13 mouse cellular contexts compared by ENCODE assay signal in the genomic region with DNA sequence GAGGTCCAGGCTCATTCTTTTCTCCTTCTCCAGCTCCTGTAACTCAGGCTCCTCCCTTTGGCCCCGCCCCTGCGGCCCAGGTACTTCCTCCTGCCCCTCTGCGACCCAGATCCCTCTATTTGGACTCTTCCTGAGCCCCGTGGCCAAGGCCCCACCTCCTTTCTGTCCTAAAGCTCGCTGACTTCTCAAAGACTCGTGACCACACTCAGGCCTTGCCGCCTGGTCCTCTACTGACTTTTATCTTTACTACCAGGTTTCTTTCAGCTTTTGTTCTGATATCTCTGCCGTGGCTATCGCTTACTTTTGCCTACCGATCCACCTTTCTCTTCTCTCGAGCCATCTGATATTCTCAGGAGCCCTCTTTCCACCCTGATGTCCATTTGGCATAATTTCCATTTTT. TPM values are rescaled to one million over a fixed set of nuclear protein-coding genes. Genes with fewer than 3 reads are reported as not detected.
DNase-seq lines count a peak whose midpoint lies in the region; ATAC-seq and TF ChIP-seq lines count a peak whose summit lies in the region.
"Had no signal": no experiment of that assay in that cellular context is flagged by ENCODE, and none has a peak within 500 bp of the region (broad histone marks: within the 10 kb centered on the region; RNA-seq: fewer than 3 reads in every experiment).

No protein-coding gene starts in this region.

- H3K4me1 ChIP-seq in kidney, embryonic 16.5 days (ENCODE audit: insufficient read depth, low read length), result peaks cover 7% of the 10 kb centered on the region
- peaks cover 47% of the 10 kb centered on the region for H3K4me1 ChIP-seq in G1E (ENCODE audit: insufficient read depth, low read depth, low read length)
- H3K4me1 ChIP-seq in intestine, postnatal 0 days (replicated peaks; ENCODE audit: control insufficient read depth, insufficient read depth, low read length), result no peaks in the 10 kb centered on the region

- ATAC-seq in kidney, embryonic 16.5 days (ENCODE audit: low FRiP score, low TSS enrichment), result 0 out of 2 replicates have a peak, but pooled peaks have one; percentile 1
- peak; percentile 91 for ATAC-seq in G1E (ENCODE audit: extremely low read depth, insufficient number of reproducible peaks, low FRiP score, poor library complexity, severe bottlenecking)
- ATAC-seq in intestine, postnatal 0 days, result no peak
- ATAC-seq: forebrain, embryonic 13.5 days had no signal

- H3K9ac ChIP-seq in kidney, embryonic 16.5 days (replicated peaks; ENCODE audit: low read length), result no peak overlapping the region
- no peak overlapping the region for H3K9ac ChIP-seq in intestine, postnatal 0 days (ENCODE audit: low read depth, low read length)

- H3K9me3 ChIP-seq in kidney, embryonic 16.5 days (ENCODE audit: low read length), result peaks cover 8% of the 10 kb centered on the region
- H3K9me3 ChIP-seq in G1E (replicated peaks), result peaks cover 22% of the 10 kb centered on the region
- H3K9me3 ChIP-seq in intestine, postnatal 0 days (ENCODE audit: control insufficient read depth), result peaks cover 6% of the 10 kb centered on the region; the same call in 1 of the 2 replicates

- TF ChIP-seq CTCF in G1E (IDR thresholded peaks at IDR 0.05; ENCODE audit: low read depth, low read length), result no peak
- no peak for TF ChIP-seq CTCF in intestine, postnatal 0 days (IDR thresholded peaks at IDR 0.05; ENCODE audit: low read depth)

- H3K36me3 ChIP-seq in kidney, embryonic 16.5 days (ENCODE audit: insufficient read depth, low read length), result no peaks in the 10 kb centered on the region
- H3K36me3 ChIP-seq in G1E (replicated peaks), result peaks cover 6% of the 10 kb centered on the region
- no peaks in the 10 kb centered on the region for H3K36me3 ChIP-seq in intestine, postnatal 0 days (ENCODE audit: control insufficient read depth, insufficient read depth)

- DNase-seq in kidney, adult 18-20 months, result no peak
- DNase-seq in 416B (ENCODE audit: low read depth) (peak; percentile 29), G1E (ENCODE audit: low spot score) (peak; percentile 68)
- DNase-seq in ovary, postnatal 36 days (ENCODE audit: low spot score), result no peak
- no peak for DNase-seq in adrenal gland, adult 8-10 months
- no peak for DNase-seq in embryo, embryonic 9.5 days (ENCODE audit: extremely low spot score)
- DNase-seq: cerebellum, adult 11-12 months; heart, postnatal 14 days had no signal

- H3K27me3 ChIP-seq in kidney, embryonic 16.5 days (ENCODE audit: insufficient read depth, low read length), result peaks cover 99% of the 10 kb centered on the region
- peaks cover 13% of the 10 kb centered on the region for H3K27me3 ChIP-seq in G1E (ENCODE audit: insufficient read depth, low read length)
- H3K27me3 ChIP-seq in intestine, postnatal 0 days (replicated peaks; ENCODE audit: control insufficient read depth, insufficient read depth, low read length), result peaks cover 92% of the 10 kb centered on the region

- no peak overlapping the region for H3K27ac ChIP-seq in kidney, embryonic 16.5 days (ENCODE audit: low read length)
- H3K27ac ChIP-seq in intestine, postnatal 0 days (ENCODE audit: low read depth, low read length), result no peak overlapping the region
- H3K27ac ChIP-seq: forebrain, embryonic 13.5 days had no signal

- WGBS in kidney, embryonic 16.5 days, result 16% methylated on average over 11 of the region's 11 CpGs
- 14% methylated on average over 11 of the region's 11 CpGs for WGBS in intestine, postnatal 0 days

- peak overlapping the region; percentile 39 for H3K4me2 ChIP-seq in kidney, embryonic 16.5 days (replicated peaks; ENCODE audit: low read depth, low read length)
- peak overlapping the region; percentile 49 for H3K4me2 ChIP-seq in intestine, postnatal 0 days (replicated peaks; ENCODE audit: low read depth)

- peak overlapping the region; percentile 22 for H3K4me3 ChIP-seq in kidney, embryonic 16.5 days (ENCODE audit: low read length)
- H3K4me3 ChIP-seq in G1E (ENCODE audit: low read depth, low read length), result peak overlapping the region; percentile 68; the same call in 1 of the 2 replicates
- H3K4me3 ChIP-seq in intestine, postnatal 0 days (ENCODE audit: low read depth, low read length), result peak overlapping the region; percentile 18; the same call in 1 of the 2 replicates
- H3K4me3 ChIP-seq: forebrain, embryonic 13.5 days had no signal

RNA-seq across cellular contexts. Expression of a gene that starts 10.8 kb away (rescaled TPM):
- polyA plus RNA-seq in kidney, embryonic 16.5 days (2015; fragmentation: Nextera tagmentation; extraction: Ambion mirVana), result 0.64 and 0.80 TPM in 2 replicates
- total RNA-seq in G1E (2014; fragmentation: Nextera tagmentation), result not detected in 2 replicates
- total RNA-seq in G1E (2017), result 1.3 TPM in 1 of 2 replicates, not detected in the other
- polyA plus RNA-seq in G1E (2012), result 1.2 and 1.4 TPM in 2 replicates
- 0.61 and 0.72 TPM in 2 replicates for polyA plus RNA-seq in intestine, postnatal 0 days (2015; fragmentation: Nextera tagmentation; extraction: Ambion mirVana)
- 1 to 10 TPM in 1 of 4 experiments, not detected in 3; 4.0 TPM for total RNA-seq in adrenal gland, adult 8-10 months (2022)
- total RNA-seq: left cerebral cortex, postnatal 10 days had no signal
- polyA plus RNA-seq: forebrain, embryonic 13.5 days; neural tube, embryonic 14.5 days had no signal

RNA-seq across cellular contexts. Expression of a gene that starts 12.2 kb away (rescaled TPM):
- polyA plus RNA-seq in kidney, embryonic 16.5 days (2015; fragmentation: Nextera tagmentation; extraction: Ambion mirVana), result 51.4 and 56.9 TPM in 2 replicates
- total RNA-seq in G1E (2014; fragmentation: Nextera tagmentation) (89.8 and 111 TPM in 2 replicates), G1E (2017) (27.4 and 29.5 TPM in 2 replicates)
- polyA plus RNA-seq in G1E (2012), result 218 and 220 TPM in 2 replicates
- polyA plus RNA-seq in intestine, postnatal 0 days (2015; fragmentation: Nextera tagmentation; extraction: Ambion mirVana), result 26.9 and 29.1 TPM in 2 replicates
- 10 to 100 TPM; 19.4 to 41.1 (median 29.7) TPM for total RNA-seq in adrenal gland, adult 8-10 months (2022)

RNA-seq across cellular contexts. Expression of a gene that starts 30.5 kb away (rescaled TPM):
- 45.9 and 55.8 TPM in 2 replicates for polyA plus RNA-seq in kidney, embryonic 16.5 days (2015; fragmentation: Nextera tagmentation; extraction: Ambion mirVana)
- total RNA-seq in G1E (2014; fragmentation: Nextera tagmentation) (0.39 and 9.1 TPM in 2 replicates), G1E (2017) (0.06 and 0.16 TPM in 2 replicates)
- polyA plus RNA-seq in G1E (2012), result 1.0 and 1.5 TPM in 2 replicates
- polyA plus RNA-seq in intestine, postnatal 0 days (2015; fragmentation: Nextera tagmentation; extraction: Ambion mirVana), result 40.7 and 43.7 TPM in 2 replicates
- total RNA-seq in adrenal gland, adult 8-10 months (2022), result 100 to 1,000 TPM in 3 of 4 experiments, 10 to 100 TPM in 1; 90.9 to 117 (median 108) TPM

Comparison
In these comparisons a context has a peak if more than half of its experiments do, and no peak if none do; other contexts are left out.
1. H3K4me3 ChIP-seq: peak in every context shown above with its lines; median percentile 68 in G1E; 22 in kidney, embryonic 16.5 days; 18 in intestine, postnatal 0 days.
2. DNase-seq: peak in 416B (single experiment) and G1E (single experiment); none in kidney, adult 18-20 months (single experiment), ovary, postnatal 36 days (single experiment), adrenal gland, adult 8-10 months (single experiment) and embryo, embryonic 9.5 days (single experiment).
3. RNA of a gene that starts 30.5 kb away (polyA plus RNA-seq): 45.9 to 55.8 TPM in kidney, embryonic 16.5 days and 40.7 to 43.7 TPM in intestine, postnatal 0 days; 1.0 to 1.5 TPM in G1E; every median in the first group is over 10 times any median in the second.